Mouse (Mus musculus) right cerebral cortex, adult 2 months (tissue): Measurements from ENCODE around the gene Slc43a3.

ENCODE experiments used
- DNase-seq, 2 experiments: peaks; one replicate each; pipeline ENCODE4 v3.0.0; 2021 to 2022; ENCODE audit warnings: low spot score in 2 of 2

Gene Slc43a3

DNA sequence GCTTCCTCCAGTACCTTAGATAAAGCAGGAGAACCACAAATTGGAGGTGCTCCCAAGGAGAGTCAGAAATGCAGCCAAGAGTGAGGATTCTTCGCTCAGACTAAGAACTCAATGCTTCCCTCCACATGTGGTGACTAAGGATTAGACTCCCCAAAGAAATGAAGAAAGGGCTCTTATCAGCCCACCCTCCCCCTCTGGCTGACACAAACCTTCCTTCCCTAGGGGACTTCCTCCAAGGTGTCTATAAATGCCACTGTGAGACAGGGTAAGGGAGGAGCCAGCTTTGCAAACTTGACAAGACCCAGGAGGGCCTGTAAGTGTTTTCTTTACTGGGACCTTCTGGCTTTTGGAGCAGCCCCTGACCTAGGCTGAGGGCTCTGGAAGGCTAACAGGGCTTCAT lies 43.8 kb downstream of the Slc43a3 start, which contains the start of gene Prg2:
Gene Prg2 (plus strand): TSS at position 274 of the 400 bp plus-strand sequence.
- no peak for DNase-seq

DNA sequence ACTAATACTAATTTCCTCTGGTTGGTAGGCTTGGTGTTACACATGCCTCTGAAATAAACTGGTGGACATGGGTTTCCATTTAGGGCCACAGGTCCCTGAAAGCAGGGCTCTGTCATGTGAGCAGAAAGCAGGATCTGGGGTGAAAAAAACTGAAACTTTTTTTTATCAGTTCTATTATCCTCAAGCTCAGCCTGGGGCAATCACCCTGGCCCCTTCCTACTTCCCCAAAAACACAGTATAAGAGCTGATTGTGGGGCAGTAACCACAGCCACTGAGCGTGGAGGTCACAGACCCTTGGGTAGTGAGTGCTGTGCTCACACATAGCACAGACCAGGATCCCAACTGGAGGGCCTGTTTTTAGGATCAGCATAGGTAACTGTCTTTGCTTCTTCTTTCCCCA lies 51.6 kb downstream of the Slc43a3 start, which contains the start of gene Prg3:
Gene Prg3 (plus strand): TSS at position 286 of the 400 bp plus-strand sequence.
- no peak for DNase-seq

DNA sequence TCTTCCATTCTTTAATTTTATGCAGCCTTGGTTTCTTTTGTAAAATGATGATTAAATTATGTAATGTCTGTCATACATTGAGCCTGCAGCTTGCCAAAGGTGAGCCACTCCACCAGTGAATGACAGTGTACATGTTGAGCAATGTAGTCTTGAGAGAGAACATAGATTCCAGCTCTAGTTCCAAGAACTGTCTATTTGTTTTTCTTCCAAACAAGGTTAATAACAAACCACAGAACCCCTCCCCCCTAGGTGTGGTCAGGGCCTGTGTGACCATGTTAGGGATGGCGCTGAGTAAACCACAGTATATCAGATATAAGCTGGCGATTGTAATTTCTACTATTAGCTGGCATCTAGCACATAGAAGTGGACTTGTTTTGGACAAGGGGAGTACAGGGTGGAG lies 60.0 kb downstream of the Slc43a3 start:
- no peak for DNase-seq

DNA sequence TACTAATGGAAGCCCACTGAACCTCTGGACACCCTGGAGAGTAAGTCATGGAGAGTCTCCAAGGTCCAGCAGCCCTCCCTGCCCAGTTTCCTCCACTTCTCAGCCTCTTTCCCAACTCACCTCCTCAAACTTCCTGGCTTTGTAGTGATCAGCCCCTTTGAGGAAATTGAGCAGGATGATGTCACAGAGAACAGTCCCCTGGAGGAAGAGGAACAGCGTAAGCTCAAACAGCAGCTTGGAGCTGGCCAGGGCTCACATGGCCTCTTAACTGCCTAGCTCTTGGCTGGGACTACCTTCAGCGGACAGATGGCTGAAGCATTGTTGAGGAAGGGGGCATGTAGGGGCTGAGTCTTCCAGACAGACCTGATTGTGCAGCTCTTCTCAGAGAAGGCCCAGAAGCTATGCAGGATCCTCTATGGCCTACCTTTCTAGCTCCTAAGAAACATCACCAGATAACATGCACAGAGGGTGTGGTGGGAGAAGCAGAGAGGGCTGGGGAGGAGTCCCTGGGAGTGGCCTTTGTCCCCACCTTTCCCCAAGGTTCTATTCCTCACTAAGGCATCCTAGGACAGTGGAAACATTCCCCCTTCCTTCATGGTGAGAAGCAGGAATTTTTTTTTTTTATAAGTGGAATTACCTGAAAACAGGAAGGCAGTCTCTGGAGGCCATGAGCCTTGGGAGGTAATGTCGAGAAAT lies 63.3 kb downstream of the Slc43a3 start:
- DNase-seq: no peak

DNA sequence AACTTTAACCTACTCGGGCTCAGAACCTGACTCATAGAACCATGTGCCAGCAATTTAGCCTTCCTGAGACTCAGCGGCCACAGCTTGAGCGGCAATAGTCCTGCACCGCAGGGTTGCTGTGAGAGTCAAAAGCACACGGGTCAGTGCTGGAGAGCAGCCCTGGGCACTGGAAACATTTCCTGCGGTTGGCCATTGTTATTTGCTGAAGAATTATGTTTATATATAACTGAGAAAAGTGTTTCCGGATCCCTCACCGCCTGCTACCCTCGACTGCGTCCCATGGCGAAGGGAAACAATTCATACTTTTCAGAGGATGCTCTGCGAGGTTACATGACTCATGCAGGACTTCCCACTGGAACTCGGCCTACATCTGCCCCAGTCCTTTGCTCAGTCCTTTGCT lies 65.1 kb downstream of the Slc43a3 start:
- DNase-seq: no peak

DNA sequence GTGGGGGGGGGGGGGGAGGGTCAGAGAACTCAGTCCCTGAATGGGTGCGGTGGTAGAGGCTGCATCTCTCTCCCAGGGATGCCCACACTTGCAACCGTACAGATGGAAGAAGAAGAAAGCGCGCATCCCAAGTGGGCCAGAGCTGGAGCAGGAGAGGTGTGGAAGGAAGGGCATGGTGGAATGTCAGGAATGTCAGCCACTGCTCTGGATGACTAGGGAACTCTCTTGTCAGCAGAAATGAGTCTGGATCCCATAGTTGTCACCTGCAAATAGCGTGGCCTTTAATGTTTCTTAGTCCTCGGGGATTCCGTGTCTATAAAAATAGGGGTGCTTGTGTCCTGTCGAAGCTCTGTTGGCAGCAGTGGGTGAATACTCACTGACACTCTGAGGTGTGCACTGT lies 66.2 kb downstream of the Slc43a3 start:
- no peak for DNase-seq

DNA sequence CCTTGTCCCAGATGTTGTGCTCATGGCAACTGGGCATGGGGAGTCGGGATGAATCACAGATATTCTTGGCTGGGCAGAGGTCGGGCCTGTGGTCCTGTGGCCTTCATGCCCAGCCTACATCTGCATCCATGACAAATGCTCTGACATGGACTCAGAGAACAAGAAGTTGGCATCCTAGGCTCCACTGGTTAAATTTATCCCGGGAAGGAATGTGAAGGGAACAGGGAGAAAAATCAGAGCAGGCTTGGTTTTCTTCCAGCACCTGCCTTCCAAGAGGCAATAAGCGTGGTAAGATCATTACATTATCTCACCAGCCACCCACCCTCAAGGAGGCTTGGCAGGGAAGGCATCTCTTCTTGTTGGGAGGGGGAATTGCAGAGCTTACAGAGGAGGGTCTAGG lies 68.0 kb downstream of the Slc43a3 start:
- DNase-seq: peak; percentile 47 to 50

DNA sequence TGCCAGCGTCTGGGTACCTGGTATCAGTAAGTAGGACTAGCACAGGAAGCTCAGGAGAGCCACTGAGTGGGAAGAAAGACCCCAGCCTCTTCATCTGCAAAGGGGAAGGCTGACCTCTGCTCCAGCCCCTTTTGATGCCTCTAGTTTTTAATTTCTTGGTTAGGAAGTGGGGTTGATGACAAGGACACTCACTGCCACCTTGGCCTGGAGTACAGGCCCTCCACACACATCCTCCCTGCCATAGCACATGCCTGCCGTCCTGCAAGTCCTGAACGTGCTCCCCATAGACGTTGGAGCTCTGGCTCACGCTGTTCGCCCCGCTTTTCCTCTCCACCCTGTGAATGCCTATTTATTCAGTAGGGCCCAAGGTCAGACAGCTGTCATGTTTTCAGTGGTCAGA lies 70.2 kb downstream of the Slc43a3 start:
- no peak for DNase-seq

DNA sequence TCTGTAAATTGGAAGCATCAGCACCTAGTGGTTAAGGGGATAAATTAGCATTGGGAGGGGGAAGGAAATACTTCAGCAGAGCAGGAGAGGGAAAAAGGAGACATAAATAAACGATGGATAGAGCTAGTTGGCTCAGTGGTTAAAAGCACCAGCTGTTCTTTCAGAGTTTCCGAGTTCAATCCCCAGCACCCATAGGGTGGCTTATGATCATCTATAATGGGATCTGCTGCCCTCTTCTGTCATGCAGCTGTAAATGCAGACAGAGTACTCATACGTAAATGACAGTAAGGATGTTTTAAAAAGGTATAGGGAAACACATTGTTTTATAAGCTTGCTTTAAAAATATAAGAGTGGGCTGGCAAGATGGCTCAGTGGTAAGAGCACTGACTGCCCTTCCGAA lies 71.3 kb downstream of the Slc43a3 start:
- DNase-seq: peak in 1 of 2 experiments; percentile 22
